Mouse (Mus musculus) heart, adult 2 months (tissue): Measurements from ENCODE around the gene Rnf10. TPM values are rescaled to one million over a fixed set of nuclear protein-coding genes. Genes with fewer than 3 reads are reported as not detected.

ENCODE experiments used
- DNase-seq, 2 experiments: peaks; one replicate each; pipeline ENCODE4 v3.0.0; 2021
- H3K27ac ChIP-seq: fragments of 200-600 bp; 2 replicates; pipeline ENCODE4 v1.8.1; 2022
- H3K27me3 ChIP-seq: fragments of 200-500 bp; 2 replicates; pipeline ENCODE4 v1.6.1; 2012; ENCODE audit warnings: mild to moderate bottlenecking, low read length, inconsistent platforms, mixed read lengths; ENCODE audit not compliant: control insufficient read depth, insufficient read depth
- H3K36me3 ChIP-seq: fragments of 200-500 bp; 2 replicates; pipeline ENCODE4 v1.6.1; 2012; ENCODE audit warnings: low read length, inconsistent platforms; ENCODE audit not compliant: control insufficient read depth, insufficient read depth
- H3K4me1 ChIP-seq: fragments of 200-500 bp; 2 replicates; pipeline ENCODE4 v1.6.1; 2011; ENCODE audit warnings: low read length; ENCODE audit not compliant: control insufficient read depth, insufficient read depth
- H3K4me3 ChIP-seq: fragments of 200-600 bp; 2 replicates; pipeline ENCODE4 v1.8.1; 2022
- H3K79me2 ChIP-seq: fragments of 200-500 bp; replicated peaks from 2 replicates; pipeline ENCODE4 v1.6.1; 2012; ENCODE audit warnings: mild to moderate bottlenecking, inconsistent platforms, low read length, moderate library complexity, mixed read lengths; ENCODE audit not compliant: control insufficient read depth, insufficient read depth
- H3K9ac ChIP-seq: fragments of 200-500 bp; 2 replicates; pipeline ENCODE4 v1.6.1; 2012; ENCODE audit warnings: low read depth, mild to moderate bottlenecking, control low read depth, inconsistent platforms, low read length, mixed read lengths
- CTCF ChIP-seq: fragments of 200-600 bp; IDR thresholded peaks from 2 replicates; pipeline ENCODE4 v1.8.1; 2022; ENCODE audit warnings: antibody characterized with exemption, mild to moderate bottlenecking, moderate library complexity
- EP300 ChIP-seq: fragments of 200-500 bp; IDR thresholded peaks from 2 replicates; pipeline ENCODE4 v1.6.1; 2011; ENCODE audit warnings: low read depth, low read length, control low read depth; ENCODE audit not compliant: insufficient read depth
- POLR2A ChIP-seq: fragments of 200-500 bp; IDR thresholded peaks from 2 replicates; pipeline ENCODE4 v1.6.1; 2011; ENCODE audit warnings: mild to moderate bottlenecking, low read depth, low read length, control low read depth; ENCODE audit not compliant: insufficient read depth
- WGBS: fragments of 180-500 bp; shearing (Covaris S2); methylation state at CpG from one replicate; pipeline ENCODE4 v1.1.7; 2018; 5-methylcytosine and 5-hydroxymethylcytosine counted together
- intact Hi-C: fragments of 180-260 bp; cut with DNase I; formaldehyde crosslinking; loops from one replicate; pipeline ENCODE4 v1.15.1; 2025
- polyA plus RNA-seq: library from polyadenylated mRNA; depleted of rRNA; stranded (reverse); fragments of >200 nt; gene quantifications from 2 replicates; pipeline ENCODE4 v1.2.3, GENCODE M21; 2012
- total RNA-seq, 2 experiments: library from RNA; stranded (reverse); gene quantifications; 2 replicates each; pipeline ENCODE4 v1.2.3; 2021

The Rnf10 gene
- total and polyA plus RNA-seq, 3 experiments: 175 to 397 (median 391) TPM

- DNase-seq: no peak
- H3K36me3 ChIP-seq: no peaks in the 10 kb centered on the region
- TF ChIP-seq CTCF (no peak), POLR2A (no peak), EP300 (no peak)
- intact Hi-C loops: no loop called here
- no peak overlapping the region for H3K9ac ChIP-seq
- H3K27ac ChIP-seq: no peak overlapping the region
- 74% methylated on average over 6 of the region's 6 CpGs for WGBS
- H3K4me3 ChIP-seq: no peak overlapping the region
- peaks cover 5% of the 10 kb centered on the region; the same call in 1 of the 2 replicates for H3K4me1 ChIP-seq
- no peaks in the 10 kb centered on the region for H3K79me2 ChIP-seq
- H3K27me3 ChIP-seq: no peaks in the 10 kb centered on the region
These were observed 40.2 kb downstream of the Rnf10 start for GRCm38 (mm10) chr5:115232516-115232915.

- DNase-seq: no peak
- H3K4me3 ChIP-seq: no peak overlapping the region
- no peak overlapping the region for H3K9ac ChIP-seq
- no peaks in the 10 kb centered on the region for H3K27me3 ChIP-seq
- 36% methylated on average over 16 of the region's 16 CpGs for WGBS
- H3K36me3 ChIP-seq: no peaks in the 10 kb centered on the region
- H3K27ac ChIP-seq: no peak overlapping the region
- intact Hi-C loops: no loop called here
- H3K79me2 ChIP-seq: no peaks in the 10 kb centered on the region
- TF ChIP-seq EP300: no peak
- no peak for TF ChIP-seq POLR2A
- 0 out of 2 replicates have a peak, but pooled peaks have one; percentile 9 for TF ChIP-seq CTCF
- H3K4me1 ChIP-seq: peaks cover 3% of the 10 kb centered on the region; the same call in 1 of the 2 replicates
These were observed 41.1 kb downstream of the Rnf10 start for GRCm38 (mm10) chr5:115231552-115232120.

DNA sequence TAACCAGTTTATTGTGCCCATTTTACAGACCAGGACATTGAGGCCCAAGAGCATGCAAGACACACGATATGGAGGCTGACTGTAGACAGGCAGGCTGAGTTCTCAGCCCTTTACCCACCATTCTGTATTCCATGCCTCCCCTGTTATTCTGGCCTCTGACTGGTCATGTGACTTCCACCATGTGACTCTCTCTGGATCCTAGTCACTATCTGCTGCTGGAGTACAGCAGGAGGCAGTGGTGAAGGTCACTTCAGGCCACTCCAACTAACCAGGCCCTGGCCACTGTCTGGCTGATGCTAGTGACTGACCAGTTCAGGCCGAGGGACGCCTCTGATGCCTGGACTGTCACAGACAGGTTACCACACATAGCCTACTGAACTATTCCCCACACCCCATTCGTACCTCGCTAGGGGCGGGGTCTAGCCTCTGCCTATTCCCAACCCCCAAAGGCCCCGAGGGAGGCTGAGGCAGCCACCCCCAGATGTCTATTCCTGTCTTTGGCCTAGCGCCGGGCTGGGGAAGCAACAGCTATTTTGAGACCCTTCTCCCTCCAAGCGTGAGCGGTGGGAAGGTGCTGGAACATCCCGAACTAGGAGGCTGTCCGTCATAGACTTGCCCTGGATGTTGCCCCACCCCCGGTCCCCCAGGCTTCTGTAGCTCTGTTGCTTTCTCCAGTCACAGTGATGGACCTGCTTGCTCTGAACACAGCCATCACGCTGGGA, 41.7 kb downstream of the Rnf10 start:
- DNase-seq: peak; percentile 31 to 43
- Histone ChIP-seq H3K4me1 (peaks cover 2% of the 10 kb centered on the region; the same call in 1 of the 2 replicates), H3K4me3 (no peak overlapping the region), H3K27me3 (no peaks in the 10 kb centered on the region), H3K9ac (no peak overlapping the region), H3K36me3 (no peaks in the 10 kb centered on the region), H3K27ac (no peak overlapping the region), H3K79me2 (no peaks in the 10 kb centered on the region)
- 38% methylated on average over 15 of the region's 15 CpGs for WGBS
- TF ChIP-seq CTCF (no peak), EP300 (no peak), POLR2A (no peak)
- intact Hi-C loops: no loop called here

DNA sequence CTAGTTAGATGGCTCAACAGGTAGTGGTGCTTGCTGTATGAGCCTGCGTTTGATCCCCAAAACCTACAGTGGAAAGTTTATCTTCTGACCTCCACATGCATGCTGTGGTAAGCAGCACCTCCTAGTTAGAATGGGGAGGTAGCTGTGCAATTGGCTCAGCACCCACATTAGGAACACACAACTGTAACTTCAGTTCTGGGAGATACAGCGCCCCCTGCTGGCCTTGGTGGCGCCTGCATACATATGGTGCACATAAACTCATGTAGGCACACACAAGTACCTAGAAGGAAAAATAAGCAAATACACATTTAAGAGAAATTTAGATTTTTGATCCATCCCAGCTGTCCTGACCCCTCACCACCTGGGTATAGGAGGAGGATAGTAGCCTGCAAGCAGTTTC, 50.2 kb downstream of the Rnf10 start:
- Histone ChIP-seq H3K9ac (no peak overlapping the region), H3K4me3 (no peak overlapping the region), H3K4me1 (no peaks in the 10 kb centered on the region), H3K79me2 (no peaks in the 10 kb centered on the region), H3K27ac (no peak overlapping the region), H3K36me3 (no peaks in the 10 kb centered on the region), H3K27me3 (no peaks in the 10 kb centered on the region)
- TF ChIP-seq CTCF (peak; percentile 43), POLR2A (no peak)
- 87% methylated on average over 3 of the region's 3 CpGs for WGBS
- DNase-seq: no peak
- intact Hi-C loops: no loop called here

DNA sequence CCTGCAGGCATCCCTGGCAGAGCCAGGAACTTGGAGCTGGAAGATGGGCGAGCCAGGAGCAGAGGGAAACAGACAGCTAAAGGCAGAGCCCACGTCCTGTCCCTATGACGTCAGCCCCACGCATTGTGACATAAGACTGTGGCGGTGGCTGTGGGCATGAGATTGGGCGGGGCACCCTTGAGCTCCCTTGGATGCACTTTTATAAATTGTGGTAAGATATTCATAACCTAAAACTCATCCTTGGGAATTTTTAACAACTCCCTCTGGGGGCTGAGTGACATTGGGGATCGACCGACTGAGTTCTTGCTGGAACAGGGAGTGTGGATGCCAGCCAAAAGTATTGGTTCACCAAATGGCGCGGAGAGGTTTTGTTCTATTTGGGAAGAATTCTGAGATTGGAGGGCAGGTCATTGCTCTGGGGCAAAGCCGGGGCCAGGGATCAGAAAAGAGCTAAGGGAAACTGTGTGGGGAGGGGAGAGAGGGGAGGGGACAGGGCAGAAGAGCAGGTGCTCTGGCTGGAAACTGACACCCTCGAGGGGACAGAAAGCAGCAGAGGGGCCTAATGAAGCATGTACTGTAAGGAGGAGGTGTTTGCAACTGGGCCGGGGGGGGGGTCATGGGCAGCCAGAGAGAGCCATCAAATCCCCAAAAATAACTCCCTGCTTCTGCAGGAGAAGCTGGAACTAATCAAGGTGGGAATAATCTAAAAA, 51.6 kb downstream of the Rnf10 start:
- Histone ChIP-seq H3K9ac (no peak overlapping the region), H3K79me2 (no peaks in the 10 kb centered on the region), H3K27me3 (no peaks in the 10 kb centered on the region), H3K4me3 (no peak overlapping the region), H3K27ac (no peak overlapping the region), H3K4me1 (no peaks in the 10 kb centered on the region), H3K36me3 (no peaks in the 10 kb centered on the region)
- TF ChIP-seq EP300 (no peak), CTCF (no peak), POLR2A (no peak)
- DNase-seq: no peak
- intact Hi-C loops: no loop called here
- 31% methylated on average over 13 of the region's 13 CpGs for WGBS

DNA sequence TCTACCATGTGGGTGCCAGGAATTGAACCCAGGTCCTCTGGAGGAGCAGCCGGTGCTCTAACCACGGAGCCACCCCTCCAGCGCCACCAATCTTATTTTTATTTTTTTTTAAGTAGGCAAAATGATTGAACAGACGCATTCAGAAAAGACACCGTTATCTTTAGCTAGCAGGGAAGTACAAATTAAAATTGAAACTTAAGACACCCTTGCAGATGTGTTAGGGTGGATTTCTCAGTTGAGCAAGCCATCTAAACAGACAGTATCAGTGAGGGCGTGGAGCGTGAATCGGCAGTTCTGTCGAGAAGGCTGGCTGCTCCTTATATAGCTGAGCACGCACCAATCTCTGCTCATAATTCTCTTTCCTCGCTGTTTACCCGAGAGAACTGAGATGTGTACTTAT, 54.7 kb downstream of the Rnf10 start:
- no peaks in the 10 kb centered on the region for H3K4me1 ChIP-seq
- H3K79me2 ChIP-seq: no peaks in the 10 kb centered on the region
- intact Hi-C loops: no loop called here
- no peaks in the 10 kb centered on the region for H3K36me3 ChIP-seq
- no peak overlapping the region for H3K4me3 ChIP-seq
- H3K27ac ChIP-seq: no peak overlapping the region
- TF ChIP-seq CTCF (no peak), POLR2A (no peak), EP300 (no peak)
- WGBS: 86% methylated on average over 12 of the region's 12 CpGs
- H3K27me3 ChIP-seq: no peaks in the 10 kb centered on the region
- DNase-seq: no peak
- no peak overlapping the region for H3K9ac ChIP-seq
